Mouse (Mus musculus) ovary, adult 2 months (tissue): Measurements from ENCODE around the gene Cpped1. TPM values are rescaled to one million over a fixed set of nuclear protein-coding genes. Genes with fewer than 3 reads are reported as not detected.

Source experiments
- polyA plus RNA-seq: library from polyadenylated mRNA; depleted of rRNA; stranded (reverse); fragments of >200 nt; gene quantifications from 2 replicates; pipeline ENCODE4 v1.2.3, GENCODE M21; 2012; rRNA removed

The Cpped1 gene
- 13.3 and 17.7 TPM in 2 replicates for polyA plus RNA-seq

GRCm38 (mm10) chr16:11909035-11909591, at the start of gene Cpped1:
TSS of gene Cpped1 (minus strand) at chr16:11909445.

Other genes starting within 250 kb of the Cpped1 start
- 1.7 and 4.4 TPM in 2 replicates for gene Shisa9, start 74.7 kb upstream of the Cpped1 start, polyA plus RNA-seq